Mouse (Mus musculus): ENCODE measurements at regions not wholly inside any gene's neighbourhood (a gene's known extent, or its start where the extent isn't known, plus 50 kb on each side); places are given as distances from the start of the nearest gene placed in this dataset.

DNA sequence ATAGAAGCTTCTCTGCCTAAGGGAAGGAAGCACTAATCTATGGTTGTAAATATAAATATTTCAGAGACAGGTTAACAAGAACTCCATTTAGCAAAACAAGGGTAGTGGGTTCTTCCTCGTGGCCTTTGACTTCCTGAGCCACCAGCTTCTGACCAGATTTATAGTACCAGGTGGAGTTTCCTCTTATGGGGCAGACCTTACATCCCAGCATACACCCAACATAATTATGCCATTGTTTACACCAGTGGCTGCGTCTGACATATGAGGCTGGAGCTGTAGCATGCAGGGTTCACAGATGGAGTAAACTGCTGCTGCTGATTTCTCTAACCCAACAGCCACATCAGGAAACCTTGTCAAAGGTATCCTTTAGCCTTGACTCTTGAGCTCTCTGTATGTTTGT lies 75.5 kb downstream of the Trib2 start:
- no peak overlapping the region for H3K4me2 ChIP-seq (replicated peaks)
- no peaks in the 10 kb centered on the region for H3K36me3 ChIP-seq
- no peak for ATAC-seq (replicated peaks)
- whole genome bisulfite sequencing = 86% methylated on average over 2 of the region's 2 CpGs
- no peaks in the 10 kb centered on the region for H3K9me3 ChIP-seq
- no peaks in the 10 kb centered on the region for H3K4me1 ChIP-seq
- H3K4me3 ChIP-seq = no peak overlapping the region
- no peaks in the 10 kb centered on the region for H3K27me3 ChIP-seq
- H3K27ac ChIP-seq (replicated peaks) = no peak overlapping the region
- no peak overlapping the region for H3K9ac ChIP-seq (replicated peaks)

DNA sequence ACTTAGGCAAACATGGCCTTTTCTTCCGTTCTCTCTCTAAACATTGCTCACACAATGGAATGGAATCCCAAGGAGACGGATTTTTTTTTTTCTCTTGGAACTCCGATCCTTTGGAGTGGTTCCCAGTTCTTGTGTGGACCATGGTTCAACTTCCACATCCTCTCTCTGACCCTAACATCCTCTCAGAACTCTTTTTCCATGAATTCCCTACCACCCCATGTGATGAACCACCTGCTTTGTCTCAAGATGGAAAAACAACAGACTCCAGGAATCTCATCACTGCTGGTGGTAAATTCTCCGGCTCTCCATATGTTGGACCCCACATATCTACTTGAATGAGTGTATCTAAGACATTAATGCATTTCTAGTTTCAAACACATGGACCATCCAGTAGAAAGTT lies 77.7 kb downstream of the Trib2 start:
- Histone ChIP-seq H3K36me3 (no peaks in the 10 kb centered on the region), H3K9me3 (no peaks in the 10 kb centered on the region), H3K27ac (replicated peaks) (no peak overlapping the region), H3K9ac (replicated peaks) (no peak overlapping the region), H3K4me2 (replicated peaks) (no peak overlapping the region), H3K4me1 (no peaks in the 10 kb centered on the region), H3K4me3 (no peak overlapping the region), H3K27me3 (no peaks in the 10 kb centered on the region)
- ATAC-seq (replicated peaks) = no peak
- 67% methylated on average over 4 of the region's 4 CpGs for WGBS

DNA sequence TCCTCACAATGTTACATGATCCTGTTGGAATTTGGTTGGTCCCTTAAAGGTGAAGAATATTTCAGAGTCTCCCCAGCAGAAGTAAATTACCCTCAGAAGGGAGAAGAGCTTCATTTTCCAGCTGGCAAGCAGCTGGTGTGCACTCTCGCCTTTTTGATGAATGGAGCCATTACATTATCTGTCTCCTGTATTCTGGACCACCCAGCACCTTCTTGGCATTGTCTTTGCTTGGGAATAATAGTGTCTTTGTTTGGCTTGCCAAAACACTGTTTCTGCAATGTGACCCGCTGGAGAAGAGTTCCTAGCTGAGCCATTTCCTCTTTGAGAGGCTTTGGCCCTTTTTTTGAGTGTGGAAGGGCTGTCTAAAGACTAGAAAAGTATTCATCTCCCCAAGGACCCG lies 85.5 kb downstream of the Trib2 start:
- no peak for ATAC-seq (replicated peaks)
- H3K4me1 ChIP-seq = no peaks in the 10 kb centered on the region
- H3K4me2 ChIP-seq (replicated peaks) = no peak overlapping the region
- H3K27ac ChIP-seq (replicated peaks) = no peak overlapping the region
- H3K4me3 ChIP-seq = no peak overlapping the region
- no peak overlapping the region for H3K9ac ChIP-seq (replicated peaks)
- whole genome bisulfite sequencing = 20% methylated on average over 3 of the region's 3 CpGs
- no peaks in the 10 kb centered on the region for H3K27me3 ChIP-seq
- no peaks in the 10 kb centered on the region for H3K36me3 ChIP-seq
- H3K9me3 ChIP-seq = no peaks in the 10 kb centered on the region

DNA sequence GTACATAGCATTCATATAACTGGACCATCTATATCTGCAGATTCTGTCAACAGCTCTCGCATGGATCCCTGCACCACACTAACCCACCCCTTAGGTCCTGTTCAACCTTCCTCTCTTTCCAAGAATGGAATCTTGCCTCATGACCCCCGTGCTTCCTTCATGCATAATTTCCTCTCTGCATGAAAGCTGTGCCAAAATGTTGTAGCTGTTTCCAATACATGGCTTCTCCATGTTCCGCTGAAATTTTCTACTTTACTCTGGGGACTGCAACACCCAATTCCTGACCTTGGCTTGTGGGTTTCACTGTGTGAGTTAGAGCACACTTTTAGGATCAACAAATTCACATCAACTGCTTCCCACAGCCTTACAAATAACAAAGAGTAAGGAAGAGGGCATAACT lies 87.0 kb downstream of the Trib2 start:
- H3K36me3 ChIP-seq = no peaks in the 10 kb centered on the region
- 79% methylated on average over 3 of the region's 3 CpGs for WGBS
- ATAC-seq (replicated peaks) = no peak
- no peak overlapping the region for H3K4me3 ChIP-seq
- no peak overlapping the region for H3K27ac ChIP-seq (replicated peaks)
- no peaks in the 10 kb centered on the region for H3K27me3 ChIP-seq
- no peak overlapping the region for H3K4me2 ChIP-seq (replicated peaks)
- H3K9me3 ChIP-seq = no peaks in the 10 kb centered on the region
- no peaks in the 10 kb centered on the region for H3K4me1 ChIP-seq
- no peak overlapping the region for H3K9ac ChIP-seq (replicated peaks)

- H3K9me3 ChIP-seq = no peaks in the 10 kb centered on the region
- no peak for ATAC-seq (replicated peaks)
- H3K4me3 ChIP-seq = no peak overlapping the region
- H3K4me1 ChIP-seq = no peaks in the 10 kb centered on the region
- no peaks in the 10 kb centered on the region for H3K27me3 ChIP-seq
- no peaks in the 10 kb centered on the region for H3K36me3 ChIP-seq
- H3K27ac ChIP-seq (replicated peaks) = no peak overlapping the region
- H3K4me2 ChIP-seq (replicated peaks) = no peak overlapping the region
- WGBS = 87% methylated on average over 6 of the region's 6 CpGs
- no peak overlapping the region for H3K9ac ChIP-seq (replicated peaks)
Measured at GRCm38 (mm10) chr12:15723529-15723928, 93.2 kb downstream of the Trib2 start.

- 89% methylated on average over 2 of the region's 2 CpGs for WGBS
- no peaks in the 10 kb centered on the region for H3K4me1 ChIP-seq
- no peak overlapping the region for H3K4me2 ChIP-seq (replicated peaks)
- H3K9me3 ChIP-seq = no peaks in the 10 kb centered on the region
- no peak overlapping the region for H3K27ac ChIP-seq (replicated peaks)
- no peak overlapping the region for H3K9ac ChIP-seq (replicated peaks)
- no peaks in the 10 kb centered on the region for H3K36me3 ChIP-seq
- no peak for ATAC-seq (replicated peaks)
- H3K4me3 ChIP-seq = no peak overlapping the region
- no peaks in the 10 kb centered on the region for H3K27me3 ChIP-seq
Measured at GRCm38 (mm10) chr12:15722161-15722560, 94.6 kb downstream of the Trib2 start.

- ATAC-seq (replicated peaks) = no peak
- Histone ChIP-seq H3K9ac (replicated peaks) (no peak overlapping the region), H3K4me3 (no peak overlapping the region), H3K27ac (replicated peaks) (no peak overlapping the region), H3K4me1 (no peaks in the 10 kb centered on the region), H3K27me3 (no peaks in the 10 kb centered on the region), H3K4me2 (replicated peaks) (no peak overlapping the region), H3K36me3 (no peaks in the 10 kb centered on the region), H3K9me3 (no peaks in the 10 kb centered on the region)
- WGBS = 89% methylated on average over 6 of the region's 6 CpGs
Measured at GRCm38 (mm10) chr12:15720171-15720570, 96.6 kb downstream of the Trib2 start.

- H3K9ac ChIP-seq (replicated peaks) = no peak overlapping the region
- no peaks in the 10 kb centered on the region for H3K27me3 ChIP-seq
- WGBS = 73% methylated on average over 1 of the region's 1 CpGs
- H3K4me2 ChIP-seq (replicated peaks) = no peak overlapping the region
- no peaks in the 10 kb centered on the region for H3K4me1 ChIP-seq
- ATAC-seq (replicated peaks) = no peak
- H3K36me3 ChIP-seq = no peaks in the 10 kb centered on the region
- H3K9me3 ChIP-seq = no peaks in the 10 kb centered on the region
- no peak overlapping the region for H3K27ac ChIP-seq (replicated peaks)
- H3K4me3 ChIP-seq = no peak overlapping the region
Measured at GRCm38 (mm10) chr12:15718827-15719226, 97.9 kb downstream of the Trib2 start.

- Histone ChIP-seq H3K4me2 (replicated peaks) (no peak overlapping the region), H3K9me3 (no peaks in the 10 kb centered on the region), H3K36me3 (no peaks in the 10 kb centered on the region), H3K9ac (replicated peaks) (no peak overlapping the region), H3K4me3 (no peak overlapping the region), H3K27me3 (no peaks in the 10 kb centered on the region), H3K27ac (replicated peaks) (no peak overlapping the region), H3K4me1 (no peaks in the 10 kb centered on the region)
- WGBS = 89% methylated on average over 6 of the region's 6 CpGs
- ATAC-seq (replicated peaks) = no peak
Measured at GRCm38 (mm10) chr12:15717989-15718388, 98.7 kb downstream of the Trib2 start.

GRCm38 (mm10) chr12:15717342-15717741 lies 99.4 kb downstream of the Trib2 start:
- no peaks in the 10 kb centered on the region for H3K4me1 ChIP-seq
- H3K4me2 ChIP-seq (replicated peaks) = no peak overlapping the region
- no peak overlapping the region for H3K9ac ChIP-seq (replicated peaks)
- no peak overlapping the region for H3K27ac ChIP-seq (replicated peaks)
- 87% methylated on average over 3 of the region's 3 CpGs for WGBS
- no peaks in the 10 kb centered on the region for H3K9me3 ChIP-seq
- H3K4me3 ChIP-seq = no peak overlapping the region
- H3K27me3 ChIP-seq = no peaks in the 10 kb centered on the region
- H3K36me3 ChIP-seq = no peaks in the 10 kb centered on the region
- ATAC-seq (replicated peaks) = no peak

- WGBS = 94% methylated on average over 2 of the region's 2 CpGs
- H3K27ac ChIP-seq (replicated peaks) = no peak overlapping the region
- H3K36me3 ChIP-seq = no peaks in the 10 kb centered on the region
- H3K4me3 ChIP-seq = no peak overlapping the region
- no peak for ATAC-seq (replicated peaks)
- H3K9me3 ChIP-seq = no peaks in the 10 kb centered on the region
- no peak overlapping the region for H3K9ac ChIP-seq (replicated peaks)
- no peaks in the 10 kb centered on the region for H3K27me3 ChIP-seq
- no peak overlapping the region for H3K4me2 ChIP-seq (replicated peaks)
- no peaks in the 10 kb centered on the region for H3K4me1 ChIP-seq
Measured at GRCm38 (mm10) chr12:15713623-15714022, 103.1 kb downstream of the Trib2 start.

DNA sequence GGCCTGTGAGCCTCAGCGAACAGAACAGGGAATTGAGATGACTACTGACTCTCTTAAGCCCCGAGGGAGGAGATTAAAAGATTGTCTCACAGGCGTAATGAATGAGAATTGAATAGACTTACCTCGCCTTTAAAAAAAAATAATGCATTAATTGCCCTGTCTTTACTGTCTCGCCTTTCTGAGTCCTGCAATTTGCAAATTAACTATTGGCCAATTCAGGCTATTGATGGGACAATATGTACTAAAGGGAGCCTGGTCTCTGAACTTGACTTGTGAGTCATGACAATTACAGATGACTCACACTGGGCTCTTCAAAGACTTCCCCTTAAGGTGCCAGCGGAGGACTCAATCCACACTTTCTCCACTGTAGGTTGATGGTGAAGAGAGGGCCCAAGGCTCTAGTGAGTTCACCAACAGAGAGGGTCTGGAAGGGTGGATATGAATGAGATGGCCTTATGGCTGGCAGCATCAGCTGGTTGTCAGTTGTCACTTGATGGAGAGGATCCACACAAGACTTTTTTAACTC lies 109.1 kb downstream of the Trib2 start:
- Histone ChIP-seq H3K9me3 (no peaks in the 10 kb centered on the region), H3K27ac (replicated peaks) (no peak overlapping the region), H3K36me3 (no peaks in the 10 kb centered on the region), H3K27me3 (no peaks in the 10 kb centered on the region), H3K9ac (replicated peaks) (no peak overlapping the region), H3K4me2 (replicated peaks) (no peak overlapping the region), H3K4me3 (no peak overlapping the region), H3K4me1 (no peaks in the 10 kb centered on the region)
- WGBS = 60% methylated on average over 6 of the region's 6 CpGs
- ATAC-seq (replicated peaks) = no peak

DNA sequence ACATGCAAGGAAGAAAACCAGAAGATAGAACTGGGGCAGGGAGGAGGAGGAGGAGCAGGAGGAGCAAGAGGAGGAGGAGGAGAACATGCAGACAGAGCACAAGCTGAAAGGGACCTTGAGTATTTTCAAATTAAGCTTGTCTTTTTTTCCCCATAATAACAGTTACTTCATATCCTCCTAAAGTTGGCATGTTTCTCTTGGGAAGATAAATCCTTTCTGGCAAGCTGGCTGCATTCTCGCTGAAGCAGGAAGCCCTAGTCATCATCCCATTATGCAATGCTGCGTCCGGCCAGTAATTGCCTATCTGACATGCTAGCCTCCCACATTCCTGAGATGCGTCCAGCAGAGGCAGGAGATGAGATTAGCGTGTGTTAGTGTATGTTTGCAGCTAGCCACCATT lies 112.3 kb downstream of the Trib2 start:
- Histone ChIP-seq H3K4me1 (no peaks in the 10 kb centered on the region), H3K27me3 (no peaks in the 10 kb centered on the region), H3K4me3 (no peak overlapping the region), H3K36me3 (no peaks in the 10 kb centered on the region), H3K9me3 (no peaks in the 10 kb centered on the region), H3K27ac (replicated peaks) (no peak overlapping the region), H3K9ac (replicated peaks) (no peak overlapping the region), H3K4me2 (replicated peaks) (no peak overlapping the region)
- WGBS = 57% methylated on average over 5 of the region's 5 CpGs
- ATAC-seq (replicated peaks) = no peak
